Mouse (Mus musculus) forebrain, embryonic 10.5 days (tissue): ENCODE results near the gene Pla2g16. TPM values are rescaled to one million over a fixed set of nuclear protein-coding genes. Genes with fewer than 3 reads are reported as not detected.
A peak's percentile ranks its signal among the peaks of the same experiment; 100 is the strongest.

ENCODE experiments used
- DNase-seq: peaks from one replicate; pipeline ENCODE4 v3.0.0-alpha.2; 2017; ENCODE audit warnings: low spot score; ENCODE audit errors: extremely low spot score
- H3K27ac ChIP-seq: fragments of 300-500 bp; sonication (generic); 2 replicates; pipeline ENCODE4 v1.5.1; 2016; ENCODE audit warnings: mild to moderate bottlenecking
- H3K27me3 ChIP-seq: fragments of 300-500 bp; sonication (generic); 2 replicates; pipeline ENCODE4 v1.6.1; 2016; ENCODE audit warnings: mild to moderate bottlenecking; ENCODE audit not compliant: poor library complexity, severe bottlenecking
- H3K36me3 ChIP-seq: fragments of 300-500 bp; sonication (generic); replicated peaks from 2 replicates; pipeline ENCODE4 v1.6.1; 2016; ENCODE audit warnings: mild to moderate bottlenecking, moderate library complexity
- H3K4me1 ChIP-seq: fragments of 300-500 bp; sonication (generic); 2 replicates; pipeline ENCODE4 v1.6.1; 2016
- H3K4me3 ChIP-seq: fragments of 300-500 bp; sonication (generic); 2 replicates; pipeline ENCODE4 v1.5.1; 2016; ENCODE audit warnings: mild to moderate bottlenecking, moderate library complexity
- H3K9me3 ChIP-seq: fragments of 300-500 bp; sonication (generic); 2 replicates; pipeline ENCODE4 v1.6.1; 2016; ENCODE audit warnings: mild to moderate bottlenecking, moderate library complexity
- WGBS: fragments of 180-500 bp; shearing (Covaris S2); methylation state at CpG from one replicate; pipeline ENCODE4 v1.1.7; 2016; 5-methylcytosine and 5-hydroxymethylcytosine counted together
- polyA plus RNA-seq: library from polyadenylated mRNA; unstranded; fragments of >200 nt; fragmentation: Nextera tagmentation; extraction: Ambion mirVana; gene quantifications from 2 replicates; pipeline ENCODE4 v1.2.1, GENCODE M21; 2016

The Pla2g16 gene
- 5.7 and 6.9 TPM in 2 replicates for polyA plus RNA-seq

- peak; percentile 60 for DNase-seq
- Histone ChIP-seq H3K9me3 (no peaks in the 10 kb centered on the region), H3K27me3 (peaks cover 26% of the 10 kb centered on the region), H3K36me3 (no peaks in the 10 kb centered on the region), H3K4me3 (peak within 1 kb of the TSS; percentile 65), H3K4me1 (peaks cover 22% of the 10 kb centered on the region), H3K27ac (peak within 1 kb of the TSS; percentile 77)
- under 1% methylated on average over 27 of the region's 27 CpGs for WGBS
Measured at GRCm38 (mm10) chr19:7557328-7557822, at the start of gene Pla2g16. TSS of gene Pla2g16 (plus strand) at chr19:7557459.

DNA sequence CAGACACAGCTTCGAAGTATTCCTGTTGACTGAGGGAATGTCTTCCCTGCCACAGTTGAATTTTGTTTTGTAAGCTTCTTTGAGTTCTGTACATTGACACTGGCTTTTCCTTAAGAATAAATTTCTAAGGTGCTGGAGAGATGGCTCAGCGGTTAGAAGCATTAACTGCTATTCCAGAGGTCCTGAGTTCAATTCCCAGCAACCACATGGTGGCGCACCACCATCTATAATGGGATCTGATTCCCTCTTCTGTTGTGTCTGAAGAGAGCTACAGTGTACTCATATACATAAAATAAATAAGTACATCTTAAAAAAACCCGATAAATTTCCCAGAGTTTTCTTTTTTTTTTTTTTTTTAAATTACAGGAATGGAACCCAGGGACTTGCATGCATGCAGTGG, 49.2 kb upstream of the Pla2g16 start:
- Histone ChIP-seq H3K4me1 (no peaks in the 10 kb centered on the region), H3K9me3 (no peaks in the 10 kb centered on the region), H3K27ac (no peak overlapping the region), H3K36me3 (peaks cover 33% of the 10 kb centered on the region), H3K27me3 (no peaks in the 10 kb centered on the region), H3K4me3 (no peak overlapping the region)
- no peak for DNase-seq
- 68% methylated on average over 4 of the region's 4 CpGs for WGBS

DNA sequence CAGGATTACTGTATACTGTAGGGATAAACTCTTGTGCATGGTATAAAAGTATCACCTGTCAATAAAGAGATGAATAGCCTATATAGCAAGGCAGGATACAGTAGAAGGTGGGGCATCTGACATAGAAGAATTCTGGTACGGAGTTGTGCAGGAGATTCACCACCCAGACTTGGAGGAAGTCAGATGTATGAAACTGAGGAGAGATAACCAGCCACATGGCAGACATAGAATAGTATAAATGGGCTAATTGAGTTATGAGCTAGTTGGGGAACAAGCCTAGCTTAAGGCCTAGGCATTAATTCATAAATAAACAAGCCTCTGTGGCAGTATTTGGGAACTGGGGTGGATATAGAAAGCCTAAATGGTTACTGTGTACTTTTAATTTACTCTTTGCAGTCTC, 40.8 kb upstream of the Pla2g16 start:
- Histone ChIP-seq H3K4me3 (no peak overlapping the region), H3K36me3 (peaks cover 53% of the 10 kb centered on the region), H3K27me3 (no peaks in the 10 kb centered on the region), H3K27ac (no peak overlapping the region), H3K4me1 (peaks cover 10% of the 10 kb centered on the region), H3K9me3 (no peaks in the 10 kb centered on the region)
- no peak for DNase-seq
- WGBS, result 88% methylated on average over 1 of the region's 1 CpGs

GRCm38 (mm10) chr19:7521619-7522018, 35.6 kb upstream of the Pla2g16 start:
- DNase-seq, result no peak
- Histone ChIP-seq H3K4me3 (no peak overlapping the region), H3K27ac (no peak overlapping the region), H3K27me3 (no peaks in the 10 kb centered on the region), H3K4me1 (peaks cover 7% of the 10 kb centered on the region), H3K36me3 (peaks cover 59% of the 10 kb centered on the region), H3K9me3 (peaks cover 4% of the 10 kb centered on the region; the same call in 1 of the 2 replicates)
- 94% methylated on average over 3 of the region's 3 CpGs for WGBS

DNA sequence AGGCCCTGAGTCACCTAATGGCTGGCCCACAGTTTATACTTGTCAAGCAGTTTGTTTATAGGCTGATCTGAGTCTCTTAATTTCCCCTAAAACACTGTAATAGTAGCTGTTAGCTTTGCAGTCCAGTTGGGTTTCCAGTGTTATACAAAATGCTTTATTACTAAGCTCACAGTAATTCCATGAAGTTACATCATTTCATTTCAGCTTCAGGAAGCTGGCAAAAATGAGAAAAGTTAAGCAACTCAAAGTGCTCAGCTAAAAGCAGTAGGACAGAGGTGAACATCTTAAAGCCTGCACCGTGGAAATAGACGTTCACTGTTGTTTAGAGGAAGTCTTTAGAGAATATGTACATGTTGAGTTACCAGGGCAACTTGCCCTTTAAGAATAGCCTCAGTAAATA, 34.4 kb upstream of the Pla2g16 start:
- H3K9me3 ChIP-seq, result peaks cover 4% of the 10 kb centered on the region; the same call in 1 of the 2 replicates
- H3K4me3 ChIP-seq, result no peak overlapping the region
- 94% methylated on average over 2 of the region's 2 CpGs for WGBS
- H3K27ac ChIP-seq, result no peak overlapping the region
- H3K36me3 ChIP-seq, result peaks cover 52% of the 10 kb centered on the region
- no peaks in the 10 kb centered on the region for H3K27me3 ChIP-seq
- H3K4me1 ChIP-seq, result no peaks in the 10 kb centered on the region
- no peak for DNase-seq

DNA sequence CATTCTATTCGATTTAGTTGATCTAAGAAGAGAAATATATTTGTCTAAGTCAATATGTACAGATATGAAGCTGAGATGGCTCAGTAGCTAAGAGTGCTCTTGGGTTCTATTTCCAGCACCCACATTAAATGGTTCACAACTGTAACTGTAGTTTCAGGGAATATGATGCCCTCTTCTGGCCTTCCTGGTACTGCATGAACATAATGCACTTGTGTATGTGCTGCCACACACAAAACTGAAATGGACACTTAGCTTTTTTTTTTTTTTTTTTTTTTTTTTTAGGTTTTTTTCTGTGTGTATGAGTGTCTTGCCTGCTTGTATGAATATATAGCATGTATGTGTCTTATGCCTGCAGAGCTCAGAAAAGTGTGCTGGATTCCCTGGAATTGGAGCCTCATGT, 34.0 kb upstream of the Pla2g16 start:
- H3K27me3 ChIP-seq, result no peaks in the 10 kb centered on the region
- H3K4me3 ChIP-seq, result no peak overlapping the region
- 87% methylated on average over 1 of the region's 1 CpGs for WGBS
- no peak overlapping the region for H3K27ac ChIP-seq
- DNase-seq, result no peak
- H3K9me3 ChIP-seq, result peaks cover 4% of the 10 kb centered on the region; the same call in 1 of the 2 replicates
- H3K36me3 ChIP-seq, result peaks cover 52% of the 10 kb centered on the region
- no peaks in the 10 kb centered on the region for H3K4me1 ChIP-seq

DNA sequence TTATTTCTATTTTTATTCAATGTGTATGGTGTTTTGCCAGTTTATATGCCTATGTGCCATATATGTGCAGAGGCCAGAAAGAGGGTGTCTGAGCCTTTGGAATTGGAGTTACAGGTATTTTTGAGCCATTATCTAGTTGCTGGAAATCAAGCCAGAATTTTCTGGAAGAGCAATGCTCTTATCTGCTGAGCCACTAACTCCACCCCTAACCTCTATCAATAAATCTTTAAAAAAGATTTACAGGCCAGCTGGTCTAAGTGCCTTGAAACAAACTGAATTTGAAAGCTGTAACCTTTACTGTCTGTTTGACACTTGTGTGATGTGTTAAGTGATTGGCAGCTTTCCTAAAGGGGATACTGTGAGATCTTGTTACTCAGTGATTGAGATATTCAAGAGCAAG, 33.5 kb upstream of the Pla2g16 start:
- Histone ChIP-seq H3K9me3 (peaks cover 4% of the 10 kb centered on the region; the same call in 1 of the 2 replicates), H3K4me3 (no peak overlapping the region), H3K36me3 (peaks cover 47% of the 10 kb centered on the region), H3K27ac (no peak overlapping the region), H3K27me3 (no peaks in the 10 kb centered on the region), H3K4me1 (no peaks in the 10 kb centered on the region)
- DNase-seq, result no peak

GRCm38 (mm10) chr19:7524879-7525278, 32.4 kb upstream of the Pla2g16 start:
- 88% methylated on average over 3 of the region's 3 CpGs for WGBS
- no peak overlapping the region for H3K4me3 ChIP-seq

GRCm38 (mm10) chr19:7528639-7529428, 28.4 kb upstream of the Pla2g16 start:
- no peaks in the 10 kb centered on the region for H3K4me1 ChIP-seq
- no peak overlapping the region for H3K4me3 ChIP-seq
- WGBS, result 59% methylated on average over 7 of the region's 7 CpGs
- peaks cover 44% of the 10 kb centered on the region for H3K36me3 ChIP-seq
- no peaks in the 10 kb centered on the region for H3K27me3 ChIP-seq
- H3K9me3 ChIP-seq, result no peaks in the 10 kb centered on the region
- peak; percentile 41 for DNase-seq
- no peak overlapping the region for H3K27ac ChIP-seq

More at GRCm38 (mm10) chr19:7524879-7525278, 32.4 kb upstream of the Pla2g16 start:
- Histone ChIP-seq H3K9me3 (peaks cover 4% of the 10 kb centered on the region; the same call in 1 of the 2 replicates), H3K27ac (no peak overlapping the region), H3K27me3 (no peaks in the 10 kb centered on the region), H3K36me3 (peaks cover 43% of the 10 kb centered on the region), H3K4me1 (no peaks in the 10 kb centered on the region)
- no peak for DNase-seq

GRCm38 (mm10) chr19:7531906-7532305, 25.4 kb upstream of the Pla2g16 start:
- Histone ChIP-seq H3K27me3 (no peaks in the 10 kb centered on the region), H3K27ac (no peak overlapping the region), H3K9me3 (no peaks in the 10 kb centered on the region), H3K36me3 (peaks cover 47% of the 10 kb centered on the region), H3K4me3 (no peak overlapping the region), H3K4me1 (no peaks in the 10 kb centered on the region)
- WGBS, result 95% methylated on average over 5 of the region's 5 CpGs
- no peak for DNase-seq

DNA sequence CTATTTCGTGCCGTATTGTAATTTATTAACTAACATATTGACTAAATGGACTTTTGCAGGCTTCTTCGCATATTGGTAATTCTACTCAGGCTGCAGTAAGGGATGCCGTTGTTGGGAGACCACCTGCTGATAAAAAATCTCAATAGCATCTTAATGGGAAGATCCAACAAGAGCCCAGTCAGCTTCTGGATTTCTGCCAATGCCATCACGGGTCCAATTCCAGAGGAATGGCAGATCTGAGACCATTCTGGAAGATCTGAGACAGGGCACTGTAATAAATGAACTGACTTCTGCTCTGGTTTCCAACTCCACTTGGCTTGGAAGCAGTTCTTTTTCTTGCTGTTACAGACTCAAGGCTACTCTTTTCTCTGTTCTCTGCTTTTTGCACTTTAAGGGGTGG, 23.4 kb upstream of the Pla2g16 start:
- Histone ChIP-seq H3K27me3 (no peaks in the 10 kb centered on the region), H3K4me3 (no peak overlapping the region), H3K36me3 (peaks cover 51% of the 10 kb centered on the region), H3K9me3 (no peaks in the 10 kb centered on the region), H3K4me1 (no peaks in the 10 kb centered on the region), H3K27ac (no peak overlapping the region)
- DNase-seq, result no peak
- WGBS, result 93% methylated on average over 5 of the region's 5 CpGs

DNA sequence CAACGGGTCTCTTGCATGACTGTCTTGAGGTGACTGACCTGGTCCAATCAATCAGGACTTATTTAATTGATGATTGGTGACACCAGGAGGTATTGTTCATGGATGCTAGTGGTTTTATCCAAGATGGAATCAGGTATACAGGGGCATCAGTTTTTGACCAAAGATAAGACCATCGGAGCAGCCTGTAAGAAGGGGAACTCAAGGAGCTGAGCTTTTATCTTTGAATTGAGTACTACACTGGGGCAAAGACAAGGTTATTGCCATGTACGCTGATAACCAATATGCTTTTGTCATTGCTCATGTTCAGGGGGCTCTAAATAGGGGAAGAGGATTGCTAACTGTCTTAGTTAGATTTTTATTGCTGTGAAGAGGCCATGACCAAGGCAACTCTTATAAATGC, 8.3 kb upstream of the Pla2g16 start:
- H3K27me3 ChIP-seq, result no peaks in the 10 kb centered on the region
- H3K4me1 ChIP-seq, result no peaks in the 10 kb centered on the region
- 92% methylated on average over 3 of the region's 3 CpGs for WGBS
- H3K9me3 ChIP-seq, result peaks cover 3% of the 10 kb centered on the region; the same call in 1 of the 2 replicates
- no peak for DNase-seq
- no peaks in the 10 kb centered on the region for H3K36me3 ChIP-seq
- H3K27ac ChIP-seq, result no peak overlapping the region
- no peak overlapping the region for H3K4me3 ChIP-seq

- Histone ChIP-seq H3K27me3 (peaks cover 5% of the 10 kb centered on the region), H3K36me3 (no peaks in the 10 kb centered on the region), H3K27ac (no peak overlapping the region), H3K4me1 (no peaks in the 10 kb centered on the region), H3K4me3 (no peak overlapping the region), H3K9me3 (no peaks in the 10 kb centered on the region)
- no peak for DNase-seq
- whole genome bisulfite sequencing, result 68% methylated on average over 4 of the region's 4 CpGs
Measured at GRCm38 (mm10) chr19:7551550-7552300, 5.5 kb upstream of the Pla2g16 start.
